In the genomic region with DNA sequence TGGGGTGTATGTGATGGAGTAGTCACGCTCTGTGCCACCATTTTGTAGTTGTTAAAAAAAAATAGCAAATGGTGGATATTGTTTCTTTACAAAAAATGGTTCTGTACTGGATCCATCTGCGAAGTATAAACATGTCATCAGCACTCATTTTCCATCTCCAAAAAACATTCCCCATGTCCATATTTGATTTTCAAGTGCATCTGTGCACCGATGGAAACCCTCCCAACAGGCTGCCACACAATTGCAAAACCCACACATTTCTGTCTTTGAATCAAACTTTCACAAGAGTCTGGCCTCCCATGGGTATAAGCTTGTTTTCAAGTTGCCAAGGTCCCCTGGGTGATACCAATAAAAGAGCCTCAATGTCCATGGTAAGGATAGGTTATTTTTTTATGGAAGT, we compare ENCODE assay signal across 14 mouse cellular contexts.
"Had no signal": no experiment of that assay in that cellular context is flagged by ENCODE, and none has a peak within 500 bp of the region (broad histone marks: within the 10 kb centered on the region; RNA-seq: fewer than 3 reads in every experiment).

No protein-coding gene starts in this region.

- ATAC-seq: intestine, postnatal 0 days had no signal

- H3K4me3 ChIP-seq: limb, embryonic 13.5 days; midbrain, embryonic 13.5 days; myocyte; neural tube, embryonic 15.5 days; stomach, embryonic 15.5 days had no signal

- H3K27me3 ChIP-seq: midbrain, embryonic 13.5 days; neural tube, embryonic 15.5 days; stomach, embryonic 15.5 days had no signal

- H3K9me3 ChIP-seq: limb, embryonic 13.5 days; midbrain, embryonic 13.5 days; neural tube, embryonic 15.5 days; stomach, embryonic 15.5 days had no signal

- H3K4me2 ChIP-seq: limb, embryonic 13.5 days; midbrain, embryonic 13.5 days; neural tube, embryonic 15.5 days; stomach, embryonic 15.5 days had no signal

- H3K27ac ChIP-seq: kidney, postnatal 0 days; limb, embryonic 13.5 days; liver, embryonic 14.5 days; midbrain, embryonic 13.5 days; neural tube, embryonic 15.5 days; stomach, embryonic 15.5 days had no signal

- H3K36me3 ChIP-seq: limb, embryonic 13.5 days; midbrain, embryonic 13.5 days; neural tube, embryonic 15.5 days; stomach, embryonic 15.5 days had no signal

- DNase-seq: kidney, adult 9 months; kidney, postnatal 36 days; left cerebral cortex, postnatal 4 days; lung, adult 18-20 months; thymus, adult 2 months; thymus, postnatal 25 days had no signal

- H3K9ac ChIP-seq: limb, embryonic 13.5 days; liver, embryonic 14.5 days; midbrain, embryonic 13.5 days; neural tube, embryonic 15.5 days; stomach, embryonic 15.5 days had no signal

- H3K4me1 ChIP-seq: stomach, embryonic 15.5 days had no signal
